Mouse (Mus musculus) urinary bladder, adult 18-20 months (tissue): ENCODE results near the gene Krt34.

ENCODE experiments used
- DNase-seq, 2 experiments: peaks; one replicate each; pipeline ENCODE4 v3.0.0; 2022; ENCODE audit warnings: low spot score in 2 of 2, mixed read lengths in 2 of 2

Krt34 gene

DNA sequence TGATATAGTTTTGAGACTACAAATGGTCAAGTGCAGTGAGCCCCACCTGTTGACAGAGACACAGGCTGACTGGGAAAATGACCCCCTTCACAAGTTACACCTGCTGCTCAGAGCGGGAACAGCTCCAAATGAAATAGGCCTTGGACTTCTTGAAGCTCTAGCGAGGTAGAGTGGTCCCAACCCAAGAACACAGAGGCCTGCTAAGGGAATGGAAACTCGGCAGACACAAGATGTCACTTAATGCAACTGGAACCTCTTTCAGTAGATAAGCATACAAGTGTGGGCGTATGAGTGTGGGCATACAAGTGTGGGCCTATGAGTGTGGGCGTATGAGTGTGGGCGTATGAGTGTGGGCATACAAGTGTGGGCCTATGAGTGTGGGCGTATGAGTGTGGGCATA, 42.3 kb downstream of the Krt34 start:
- DNase-seq = no peak

DNA sequence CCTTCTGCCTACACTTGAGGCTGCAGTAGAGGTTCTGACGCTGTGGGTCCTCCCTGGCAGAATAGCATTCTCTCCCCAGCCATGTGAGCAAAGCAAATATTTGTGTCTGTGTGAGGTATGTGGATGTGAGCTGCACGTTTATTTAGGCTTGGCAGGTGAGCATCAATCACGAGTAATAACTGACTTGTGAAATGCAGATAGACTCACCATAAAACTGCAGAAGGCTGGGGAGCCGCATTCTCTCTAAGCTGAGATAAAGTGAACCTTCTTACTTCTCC, 47.0 kb downstream of the Krt34 start:
- no peak for DNase-seq

DNA sequence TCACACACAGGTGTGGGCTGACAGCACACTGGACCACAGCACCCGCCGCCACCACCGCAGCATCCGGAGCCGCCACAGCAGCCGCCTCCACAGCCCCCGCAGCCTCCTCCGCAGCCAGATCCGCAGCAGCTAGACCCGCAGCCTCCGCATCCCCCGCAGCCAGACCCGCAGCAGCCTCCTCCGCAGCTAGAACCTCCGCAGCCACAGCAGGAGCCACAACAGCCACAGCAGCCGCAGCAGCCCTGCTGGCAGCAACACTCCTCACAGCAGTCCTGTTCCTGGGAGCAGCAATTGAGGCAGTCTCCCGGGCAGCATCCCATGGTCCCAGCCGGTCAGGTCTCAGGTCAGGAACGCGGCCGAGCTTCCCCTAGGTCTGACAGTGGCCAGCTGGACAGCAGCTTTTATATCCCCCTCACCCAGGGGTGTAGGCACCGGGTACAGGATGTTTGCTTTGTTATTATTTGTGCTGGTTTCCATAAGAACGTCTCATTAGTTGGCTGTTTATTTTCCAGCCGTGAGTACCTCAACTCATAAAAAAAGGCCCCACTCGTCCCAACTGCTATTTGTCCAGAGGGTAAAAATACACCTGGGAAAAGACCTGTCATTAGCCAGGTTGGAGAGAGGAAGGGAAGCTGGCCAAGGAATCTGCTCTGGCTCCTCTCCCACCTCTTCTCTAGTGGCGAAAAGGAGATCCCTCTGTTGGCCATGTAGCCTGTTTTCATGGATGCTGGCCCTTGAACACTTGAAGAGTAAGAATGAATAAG, 47.6 kb downstream of the Krt34 start, which contains the start of gene Krtap17-1:
TSS of gene Krtap17-1 (minus strand) at position 375 of the 764 bp plus-strand sequence.
- DNase-seq = no peak

DNA sequence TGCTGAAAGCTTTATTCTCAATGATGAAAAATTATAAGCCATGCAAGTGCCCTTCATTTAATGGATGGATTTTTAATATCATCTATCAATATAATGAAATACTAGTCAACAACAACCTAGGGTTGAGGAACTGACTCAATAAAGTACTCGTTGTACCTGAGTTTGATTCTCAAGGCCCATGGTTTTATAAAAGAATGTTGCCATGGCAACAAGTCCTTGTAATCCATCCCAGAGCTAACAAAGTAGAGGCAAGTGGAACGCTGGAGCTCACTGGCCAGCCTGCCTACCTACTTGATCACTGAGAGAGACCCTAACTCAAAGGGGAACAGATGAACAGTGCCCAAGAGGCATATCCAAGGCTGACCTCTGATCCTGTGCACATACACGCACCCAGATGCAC, 50.8 kb downstream of the Krt34 start:
- no peak for DNase-seq

DNA sequence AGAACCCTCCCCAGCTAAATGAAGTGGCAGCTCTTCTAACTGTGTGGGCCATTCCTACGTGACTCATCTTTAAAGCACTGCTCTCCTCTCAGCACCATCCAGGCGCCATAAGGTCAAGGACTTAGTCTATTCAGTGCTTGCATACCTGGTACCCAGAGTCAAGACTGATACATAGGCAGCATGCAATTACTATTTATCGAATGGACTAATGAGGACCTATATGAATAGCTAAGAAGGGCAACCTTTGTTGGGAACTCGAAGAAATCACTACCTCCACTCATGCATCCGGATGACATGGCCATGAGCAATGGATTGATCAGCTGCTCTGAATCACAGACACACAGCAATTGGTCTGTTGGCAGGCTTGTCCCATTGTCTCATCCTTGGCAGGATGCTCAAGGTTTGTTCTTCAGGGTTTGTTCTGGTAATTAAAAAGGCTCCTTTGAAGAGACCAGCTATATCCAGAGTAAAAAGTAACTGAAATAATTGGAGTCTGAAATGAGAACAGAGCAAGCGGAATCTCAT, 51.4 kb downstream of the Krt34 start:
- DNase-seq = no peak

DNA sequence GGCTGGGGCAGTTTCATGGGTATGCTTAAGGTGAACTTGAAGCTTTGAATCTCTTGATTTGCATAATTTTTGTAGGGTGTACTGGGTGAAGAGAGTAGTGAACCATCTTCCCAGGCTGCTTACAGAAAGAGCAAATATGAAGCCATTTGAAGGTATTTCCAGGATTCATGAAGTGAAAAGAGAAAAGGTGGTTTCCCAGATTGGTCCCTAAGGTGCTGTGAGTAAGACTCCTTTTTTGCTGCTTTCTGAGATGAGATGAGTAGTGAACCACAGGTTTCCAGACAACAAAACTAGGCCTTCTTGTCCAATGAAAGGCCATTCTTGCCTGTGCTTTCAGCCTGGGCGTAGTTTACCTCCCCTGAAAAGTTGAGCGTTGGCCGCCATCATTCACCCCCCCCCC, 52.8 kb downstream of the Krt34 start:
- DNase-seq = no peak
